Mouse (Mus musculus) forebrain, embryonic 12.5 days (tissue): Measurements from ENCODE around the gene Gpt2. TPM values are rescaled to one million over a fixed set of nuclear protein-coding genes. Genes with fewer than 3 reads are reported as not detected.

Experiments
- ATAC-seq: fragments of 200-750 bp; cut with Nextera tagmentation; 2 replicates; pipeline ENCODE4 v1.8.0; 2017; ENCODE audit warnings: moderate TSS enrichment; ENCODE audit not compliant: low FRiP score
- H3K27ac ChIP-seq: fragments of 300-500 bp; sonication (generic); 2 replicates; pipeline ENCODE4 v1.5.1; 2016; ENCODE audit warnings: mild to moderate bottlenecking
- H3K27me3 ChIP-seq: fragments of 300-500 bp; sonication (generic); 2 replicates; pipeline ENCODE4 v1.6.1; 2016; ENCODE audit warnings: mild to moderate bottlenecking
- H3K36me3 ChIP-seq: fragments of 300-500 bp; sonication (generic); replicated peaks from 2 replicates; pipeline ENCODE4 v1.6.1; 2016; ENCODE audit warnings: mild to moderate bottlenecking
- H3K4me1 ChIP-seq: fragments of 300-500 bp; sonication (generic); 2 replicates; pipeline ENCODE4 v1.6.1; 2016
- H3K4me2 ChIP-seq: fragments of 300-500 bp; sonication (generic); 2 replicates; pipeline ENCODE4 v1.6.1; 2016; ENCODE audit warnings: mild to moderate bottlenecking, moderate library complexity
- H3K4me3 ChIP-seq: fragments of 300-500 bp; sonication (generic); replicated peaks from 2 replicates; pipeline ENCODE4 v1.5.1; 2016; ENCODE audit warnings: mild to moderate bottlenecking
- H3K9ac ChIP-seq: fragments of 300-500 bp; sonication (generic); 2 replicates; pipeline ENCODE4 v1.6.1; 2016; ENCODE audit warnings: mild to moderate bottlenecking
- H3K9me3 ChIP-seq: fragments of 300-500 bp; sonication (generic); 2 replicates; pipeline ENCODE4 v1.6.1; 2016
- WGBS: fragments of 180-500 bp; shearing (Covaris S2); methylation state at CpG from one replicate; pipeline ENCODE4 v1.1.7; 2016; 5-methylcytosine and 5-hydroxymethylcytosine counted together
- polyA plus RNA-seq: library from polyadenylated mRNA; unstranded; fragments of >200 nt; fragmentation: Nextera tagmentation; extraction: Ambion mirVana; gene quantifications from 2 replicates; pipeline ENCODE4 v1.2.1, GENCODE M21; 2016

The Gpt2 gene
- polyA plus RNA-seq, 1 experiment from 2014 or later, result 38.3 TPM

- H3K27me3 ChIP-seq, result no peaks in the 10 kb centered on the region
- ATAC-seq, result no peak
- no peak overlapping the region for H3K4me3 ChIP-seq
- no peak overlapping the region for H3K4me2 ChIP-seq
- H3K27ac ChIP-seq, result no peak overlapping the region
- H3K9ac ChIP-seq, result no peak overlapping the region
- H3K4me1 ChIP-seq, result no peaks in the 10 kb centered on the region
- no peaks in the 10 kb centered on the region for H3K36me3 ChIP-seq
- H3K9me3 ChIP-seq, result no peaks in the 10 kb centered on the region
Measured at GRCm38 (mm10) chr8:85464316-85464715, 28.1 kb upstream of the Gpt2 start.

GRCm38 (mm10) chr8:85466056-85466455 is 26.3 kb upstream of the Gpt2 start:
- Histone ChIP-seq H3K9ac (no peak overlapping the region), H3K4me1 (no peaks in the 10 kb centered on the region), H3K27ac (no peak overlapping the region), H3K4me2 (no peak overlapping the region), H3K27me3 (no peaks in the 10 kb centered on the region), H3K9me3 (no peaks in the 10 kb centered on the region), H3K36me3 (no peaks in the 10 kb centered on the region), H3K4me3 (no peak overlapping the region)
- WGBS, result 85% methylated on average over 4 of the region's 4 CpGs
- no peak for ATAC-seq

GRCm38 (mm10) chr8:85470753-85471152 is 21.6 kb upstream of the Gpt2 start:
- no peak overlapping the region for H3K9ac ChIP-seq
- ATAC-seq, result no peak
- H3K4me1 ChIP-seq, result no peaks in the 10 kb centered on the region
- H3K4me2 ChIP-seq, result no peak overlapping the region
- 87% methylated on average over 8 of the region's 8 CpGs for WGBS
- H3K27ac ChIP-seq, result no peak overlapping the region
- H3K9me3 ChIP-seq, result no peaks in the 10 kb centered on the region
- H3K36me3 ChIP-seq, result no peaks in the 10 kb centered on the region
- H3K4me3 ChIP-seq, result no peak overlapping the region
- H3K27me3 ChIP-seq, result no peaks in the 10 kb centered on the region

GRCm38 (mm10) chr8:85472800-85473199 is 19.6 kb upstream of the Gpt2 start:
- Histone ChIP-seq H3K4me3 (no peak overlapping the region), H3K9me3 (no peaks in the 10 kb centered on the region), H3K9ac (no peak overlapping the region), H3K27me3 (no peaks in the 10 kb centered on the region), H3K27ac (no peak overlapping the region), H3K36me3 (no peaks in the 10 kb centered on the region), H3K4me2 (no peak overlapping the region), H3K4me1 (no peaks in the 10 kb centered on the region)
- WGBS, result 71% methylated on average over 6 of the region's 6 CpGs
- ATAC-seq, result no peak

GRCm38 (mm10) chr8:85473246-85473645 is 19.1 kb upstream of the Gpt2 start:
- no peak for ATAC-seq
- Histone ChIP-seq H3K9ac (no peak overlapping the region), H3K27me3 (no peaks in the 10 kb centered on the region), H3K9me3 (no peaks in the 10 kb centered on the region), H3K4me3 (no peak overlapping the region), H3K4me2 (no peak overlapping the region), H3K27ac (no peak overlapping the region), H3K4me1 (no peaks in the 10 kb centered on the region), H3K36me3 (no peaks in the 10 kb centered on the region)
- WGBS, result 82% methylated on average over 4 of the region's 4 CpGs

GRCm38 (mm10) chr8:85474924-85475323 is 17.5 kb upstream of the Gpt2 start:
- no peaks in the 10 kb centered on the region for H3K27me3 ChIP-seq
- H3K4me3 ChIP-seq, result no peak overlapping the region
- ATAC-seq, result no peak
- no peaks in the 10 kb centered on the region for H3K9me3 ChIP-seq
- 94% methylated on average over 3 of the region's 3 CpGs for WGBS
- H3K4me1 ChIP-seq, result no peaks in the 10 kb centered on the region
- H3K9ac ChIP-seq, result no peak overlapping the region
- no peak overlapping the region for H3K4me2 ChIP-seq
- H3K27ac ChIP-seq, result no peak overlapping the region
- H3K36me3 ChIP-seq, result no peaks in the 10 kb centered on the region

GRCm38 (mm10) chr8:85476970-85477545 is 15.3 kb upstream of the Gpt2 start:
- no peak overlapping the region for H3K4me2 ChIP-seq
- no peak for ATAC-seq
- H3K4me1 ChIP-seq, result peaks cover 5% of the 10 kb centered on the region
- H3K27ac ChIP-seq, result no peak overlapping the region
- no peaks in the 10 kb centered on the region for H3K9me3 ChIP-seq
- no peaks in the 10 kb centered on the region for H3K36me3 ChIP-seq
- 89% methylated on average over 4 of the region's 4 CpGs for WGBS
- H3K4me3 ChIP-seq, result no peak overlapping the region
- no peak overlapping the region for H3K9ac ChIP-seq
- H3K27me3 ChIP-seq, result no peaks in the 10 kb centered on the region

GRCm38 (mm10) chr8:85478397-85478796 is 14.0 kb upstream of the Gpt2 start:
- H3K4me1 ChIP-seq, result peaks cover 5% of the 10 kb centered on the region
- no peaks in the 10 kb centered on the region for H3K9me3 ChIP-seq
- H3K4me3 ChIP-seq, result no peak overlapping the region
- H3K27ac ChIP-seq, result no peak overlapping the region
- ATAC-seq, result no peak
- H3K36me3 ChIP-seq, result no peaks in the 10 kb centered on the region
- WGBS, result 84% methylated on average over 2 of the region's 2 CpGs
- no peak overlapping the region for H3K9ac ChIP-seq
- no peak overlapping the region for H3K4me2 ChIP-seq
- H3K27me3 ChIP-seq, result no peaks in the 10 kb centered on the region

GRCm38 (mm10) chr8:85479710-85480109 is 12.7 kb upstream of the Gpt2 start:
- 88% methylated on average over 2 of the region's 2 CpGs for WGBS
- Histone ChIP-seq H3K4me3 (no peak overlapping the region), H3K4me1 (peaks cover 5% of the 10 kb centered on the region), H3K27ac (no peak overlapping the region), H3K36me3 (no peaks in the 10 kb centered on the region), H3K9me3 (no peaks in the 10 kb centered on the region), H3K27me3 (no peaks in the 10 kb centered on the region), H3K4me2 (no peak overlapping the region), H3K9ac (no peak overlapping the region)
- no peak for ATAC-seq

GRCm38 (mm10) chr8:85481900-85482299 is 10.5 kb upstream of the Gpt2 start:
- H3K27me3 ChIP-seq, result no peaks in the 10 kb centered on the region
- WGBS, result 37% methylated on average over 10 of the region's 10 CpGs
- H3K4me1 ChIP-seq, result peaks cover 5% of the 10 kb centered on the region
- peak overlapping the region; percentile 19 for H3K4me2 ChIP-seq
- no peaks in the 10 kb centered on the region for H3K9me3 ChIP-seq
- no peak for ATAC-seq
- no peak overlapping the region for H3K27ac ChIP-seq
- no peaks in the 10 kb centered on the region for H3K36me3 ChIP-seq
- H3K9ac ChIP-seq, result no peak overlapping the region
- H3K4me3 ChIP-seq, result no peak overlapping the region

GRCm38 (mm10) chr8:85482427-85482826 is 9.9 kb upstream of the Gpt2 start:
- H3K36me3 ChIP-seq, result no peaks in the 10 kb centered on the region
- H3K27ac ChIP-seq, result no peak overlapping the region
- no peaks in the 10 kb centered on the region for H3K27me3 ChIP-seq
- H3K4me3 ChIP-seq, result no peak overlapping the region
- no peak for ATAC-seq
- H3K4me1 ChIP-seq, result peaks cover 5% of the 10 kb centered on the region
- no peaks in the 10 kb centered on the region for H3K9me3 ChIP-seq
- WGBS, result 67% methylated on average over 6 of the region's 6 CpGs
- H3K9ac ChIP-seq, result no peak overlapping the region
- no peak overlapping the region for H3K4me2 ChIP-seq

- H3K27ac ChIP-seq, result no peak overlapping the region
- peaks cover 5% of the 10 kb centered on the region for H3K4me1 ChIP-seq
- no peak for ATAC-seq
- H3K9me3 ChIP-seq, result no peaks in the 10 kb centered on the region
- H3K27me3 ChIP-seq, result no peaks in the 10 kb centered on the region
- H3K4me2 ChIP-seq, result no peak overlapping the region
- 79% methylated on average over 20 of the region's 20 CpGs for WGBS
- H3K9ac ChIP-seq, result no peak overlapping the region
- no peaks in the 10 kb centered on the region for H3K36me3 ChIP-seq
- no peak overlapping the region for H3K4me3 ChIP-seq
Measured at GRCm38 (mm10) chr8:85487906-85488620, 4.3 kb upstream of the Gpt2 start.

- no peak overlapping the region for H3K4me2 ChIP-seq
- no peak overlapping the region for H3K9ac ChIP-seq
- H3K9me3 ChIP-seq, result no peaks in the 10 kb centered on the region
- H3K4me1 ChIP-seq, result peaks cover 11% of the 10 kb centered on the region
- H3K36me3 ChIP-seq, result no peaks in the 10 kb centered on the region
- no peak overlapping the region for H3K4me3 ChIP-seq
- no peak for ATAC-seq
- H3K27me3 ChIP-seq, result no peaks in the 10 kb centered on the region
- H3K27ac ChIP-seq, result no peak overlapping the region
Measured at GRCm38 (mm10) chr8:85488631-85489030, 3.7 kb upstream of the Gpt2 start.
